Mouse (Mus musculus) embryonic facial prominence, embryonic 13.5 days (tissue): Measurements from ENCODE around the gene Tti1. TPM values are rescaled to one million over a fixed set of nuclear protein-coding genes. Genes with fewer than 3 reads are reported as not detected.

Experiments used
- ATAC-seq: fragments of 200-750 bp; cut with Nextera tagmentation; 2 replicates; pipeline ENCODE4 v1.8.0; 2017; ENCODE audit warnings: low read depth; ENCODE audit not compliant: insufficient number of reproducible peaks, insufficient read depth, low FRiP score, low TSS enrichment
- H3K27ac ChIP-seq: fragments of 300-500 bp; sonication (generic); 2 replicates; pipeline ENCODE4 v1.5.1; 2015; ENCODE audit warnings: moderate library complexity, mild to moderate bottlenecking, inconsistent platforms
- H3K27me3 ChIP-seq: fragments of 300-500 bp; sonication (generic); 2 replicates; pipeline ENCODE4 v1.6.1; 2015; ENCODE audit warnings: mild to moderate bottlenecking, inconsistent platforms
- H3K36me3 ChIP-seq: fragments of 300-500 bp; sonication (generic); 2 replicates; pipeline ENCODE4 v1.6.1; 2015; ENCODE audit warnings: mild to moderate bottlenecking, inconsistent platforms
- H3K4me1 ChIP-seq: fragments of 300-500 bp; sonication (generic); 2 replicates; pipeline ENCODE4 v1.6.1; 2015; ENCODE audit warnings: inconsistent platforms
- H3K4me2 ChIP-seq: fragments of 300-500 bp; sonication (generic); 2 replicates; pipeline ENCODE4 v1.6.1; 2015; ENCODE audit warnings: moderate library complexity, mild to moderate bottlenecking, inconsistent platforms
- H3K4me3 ChIP-seq: fragments of 300-500 bp; sonication (generic); 2 replicates; pipeline ENCODE4 v1.5.1; 2015; ENCODE audit warnings: mild to moderate bottlenecking, inconsistent platforms
- H3K9ac ChIP-seq: fragments of 300-500 bp; sonication (generic); 2 replicates; pipeline ENCODE4 v1.6.1; 2015; ENCODE audit warnings: mild to moderate bottlenecking, inconsistent platforms
- H3K9me3 ChIP-seq: fragments of 300-500 bp; sonication (generic); 2 replicates; pipeline ENCODE4 v1.6.1; 2016; ENCODE audit warnings: inconsistent platforms
- WGBS: fragments of 180-500 bp; shearing (Covaris S2); methylation state at CpG from one replicate; pipeline ENCODE4 v1.1.7; 2015; ENCODE audit warnings: mixed read lengths; 5-methylcytosine and 5-hydroxymethylcytosine counted together
- polyA plus RNA-seq: library from polyadenylated mRNA; unstranded; fragments of >200 nt; fragmentation: Nextera tagmentation; extraction: Ambion mirVana; gene quantifications from 2 replicates; pipeline ENCODE4 v1.2.1, GENCODE M21; 2015

The Tti1 gene
- polyA plus RNA-seq, 1 experiment from 2014 or later, result 21.1 TPM

GRCm38 (mm10) chr2:158036953-158037352 is 8.7 kb upstream of the Tti1 start:
- Histone ChIP-seq H3K9me3 (no peaks in the 10 kb centered on the region), H3K27me3 (no peaks in the 10 kb centered on the region), H3K36me3 (peaks cover 45% of the 10 kb centered on the region), H3K4me2 (no peak overlapping the region), H3K4me1 (no peaks in the 10 kb centered on the region), H3K4me3 (no peak overlapping the region), H3K9ac (no peak overlapping the region), H3K27ac (no peak overlapping the region)
- no peak for ATAC-seq
- WGBS, result 87% methylated on average over 7 of the region's 7 CpGs

- H3K4me2 ChIP-seq, result no peak overlapping the region
- no peak overlapping the region for H3K27ac ChIP-seq
- 87% methylated on average over 6 of the region's 6 CpGs for WGBS
- no peaks in the 10 kb centered on the region for H3K27me3 ChIP-seq
- H3K9ac ChIP-seq, result no peak overlapping the region
- ATAC-seq, result no peak
- H3K9me3 ChIP-seq, result no peaks in the 10 kb centered on the region
- H3K4me3 ChIP-seq, result no peak overlapping the region
- H3K4me1 ChIP-seq, result peaks cover under 1% of the 10 kb centered on the region; the same call in 1 of the 2 replicates
- H3K36me3 ChIP-seq, result peaks cover 40% of the 10 kb centered on the region
Measured at GRCm38 (mm10) chr2:158036408-158036807, 8.2 kb upstream of the Tti1 start.

DNA sequence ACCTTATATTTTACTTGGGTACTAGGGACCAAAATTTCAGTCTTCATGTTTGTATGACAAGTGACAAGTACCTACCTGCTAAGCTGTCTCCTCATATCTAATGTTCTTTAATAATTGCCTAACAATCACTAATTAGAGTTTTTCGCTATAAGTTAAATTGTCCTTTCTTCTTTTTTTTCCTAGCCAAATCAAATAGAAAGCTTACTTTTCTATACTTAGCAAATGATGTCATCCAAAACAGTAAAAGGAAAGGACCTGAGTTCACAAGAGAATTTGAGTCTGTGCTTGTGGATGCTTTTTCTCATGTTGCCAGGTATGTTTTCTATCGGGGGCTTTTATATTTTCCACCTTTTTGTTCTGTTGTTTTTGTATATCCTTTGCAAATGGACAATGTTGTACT is 7.6 kb upstream of the Tti1 start:
- H3K4me1 ChIP-seq, result peaks cover 6% of the 10 kb centered on the region
- no peak overlapping the region for H3K4me3 ChIP-seq
- no peak for ATAC-seq
- no peak overlapping the region for H3K27ac ChIP-seq
- no peaks in the 10 kb centered on the region for H3K27me3 ChIP-seq
- WGBS, result 90% methylated on average over 2 of the region's 2 CpGs
- peaks cover 34% of the 10 kb centered on the region for H3K36me3 ChIP-seq
- H3K4me2 ChIP-seq, result no peak overlapping the region
- no peak overlapping the region for H3K9ac ChIP-seq
- H3K9me3 ChIP-seq, result no peaks in the 10 kb centered on the region

DNA sequence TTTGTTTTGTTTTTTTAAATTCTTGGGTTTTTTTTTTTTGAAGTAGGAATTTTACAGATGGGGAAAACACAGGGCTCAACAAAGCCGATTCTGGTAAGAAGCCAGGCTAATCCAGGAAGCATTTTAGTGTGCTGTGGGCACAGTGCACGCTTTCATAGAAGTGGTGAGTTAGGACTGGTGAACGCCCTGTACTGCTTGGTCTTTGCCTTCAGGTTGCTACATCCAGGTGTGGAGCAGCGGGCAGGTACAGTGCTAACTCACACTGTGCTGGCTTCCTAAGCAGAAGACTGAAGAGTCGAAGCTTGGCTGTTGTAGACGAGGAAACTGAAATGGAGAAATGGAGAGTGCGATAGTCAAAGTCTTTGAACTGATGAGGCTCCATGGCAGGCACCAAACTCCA is 1.8 kb upstream of the Tti1 start:
- H3K4me3 ChIP-seq, result peak overlapping the region; percentile 99
- H3K9ac ChIP-seq, result peak overlapping the region; percentile 96
- H3K36me3 ChIP-seq, result no peaks in the 10 kb centered on the region
- no peak overlapping the region for H3K27ac ChIP-seq
- H3K4me2 ChIP-seq, result peak overlapping the region; percentile 64
- H3K9me3 ChIP-seq, result no peaks in the 10 kb centered on the region
- no peaks in the 10 kb centered on the region for H3K27me3 ChIP-seq
- 80% methylated on average over 7 of the region's 7 CpGs for WGBS
- peaks cover 29% of the 10 kb centered on the region for H3K4me1 ChIP-seq
- no peak for ATAC-seq

DNA sequence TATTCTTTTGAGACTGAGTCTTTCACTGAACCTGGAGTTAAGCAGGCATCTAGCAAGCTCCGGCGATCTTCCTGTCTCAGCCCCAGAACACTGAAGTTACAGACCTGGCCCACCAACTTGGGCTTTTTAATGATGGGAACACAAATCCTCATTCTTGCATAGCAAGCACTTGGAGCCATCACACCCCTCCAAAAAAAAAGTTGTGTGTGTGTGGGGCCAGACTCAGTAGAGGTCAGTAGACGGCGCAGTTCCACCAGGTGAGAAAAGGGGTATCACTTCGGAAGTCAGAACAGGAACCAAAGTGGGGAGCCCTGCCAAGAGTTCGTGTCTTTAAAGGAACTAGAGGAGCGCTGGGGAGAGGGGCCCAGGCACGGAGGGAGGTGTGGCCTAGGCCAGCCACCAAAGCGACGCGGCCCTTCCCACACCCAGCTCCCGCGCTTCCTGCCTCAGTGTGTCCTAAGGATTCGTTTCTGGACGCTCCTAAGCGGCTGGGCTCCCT is 329 bp downstream of the Tti1 start:
- Histone ChIP-seq H3K4me3 (peak overlapping the region; percentile 99), H3K27ac (peak overlapping the region; percentile 96), H3K36me3 (no peaks in the 10 kb centered on the region), H3K27me3 (no peaks in the 10 kb centered on the region), H3K9ac (peak overlapping the region; percentile 96), H3K4me1 (peaks cover 29% of the 10 kb centered on the region), H3K4me2 (peak overlapping the region; percentile 64), H3K9me3 (no peaks in the 10 kb centered on the region)
- no peak for ATAC-seq
- WGBS, result 2% methylated on average over 16 of the region's 16 CpGs

DNA sequence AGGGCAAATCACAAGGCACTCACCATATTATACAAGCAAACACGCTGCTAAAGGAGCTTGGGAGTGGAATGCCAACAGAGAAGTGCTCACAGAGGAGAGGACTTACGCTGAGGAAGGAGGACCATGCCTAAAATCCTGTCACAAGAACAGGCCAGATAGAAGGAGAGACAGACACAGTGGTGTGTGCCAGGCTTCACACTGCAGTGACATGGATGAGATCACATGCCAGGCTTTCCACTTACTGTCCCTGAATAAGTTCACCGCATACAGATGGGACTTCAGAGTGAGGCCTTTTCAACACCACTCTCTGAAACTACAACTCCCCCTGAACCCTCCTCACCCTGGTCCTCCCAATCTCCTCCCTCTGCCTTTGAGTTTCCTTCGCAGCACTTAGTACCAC is 10.9 kb downstream of the Tti1 start:
- H3K27me3 ChIP-seq, result no peaks in the 10 kb centered on the region
- WGBS, result 94% methylated on average over 4 of the region's 4 CpGs
- H3K36me3 ChIP-seq, result no peaks in the 10 kb centered on the region
- no peak overlapping the region for H3K4me3 ChIP-seq
- no peaks in the 10 kb centered on the region for H3K9me3 ChIP-seq
- no peaks in the 10 kb centered on the region for H3K4me1 ChIP-seq
- ATAC-seq, result no peak
- no peak overlapping the region for H3K27ac ChIP-seq
- H3K4me2 ChIP-seq, result no peak overlapping the region
- H3K9ac ChIP-seq, result no peak overlapping the region

GRCm38 (mm10) chr2:158012608-158013007 is 15.6 kb downstream of the Tti1 start:
- Histone ChIP-seq H3K27me3 (no peaks in the 10 kb centered on the region), H3K27ac (no peak overlapping the region), H3K36me3 (peaks cover 17% of the 10 kb centered on the region), H3K9me3 (no peaks in the 10 kb centered on the region), H3K9ac (no peak overlapping the region), H3K4me2 (no peak overlapping the region), H3K4me3 (no peak overlapping the region), H3K4me1 (no peaks in the 10 kb centered on the region)
- no peak for ATAC-seq
- WGBS, result 92% methylated on average over 3 of the region's 3 CpGs

GRCm38 (mm10) chr2:158009373-158009772 is 18.9 kb downstream of the Tti1 start:
- Histone ChIP-seq H3K4me1 (no peaks in the 10 kb centered on the region), H3K9ac (no peak overlapping the region), H3K4me3 (no peak overlapping the region), H3K27me3 (no peaks in the 10 kb centered on the region), H3K36me3 (peaks cover 49% of the 10 kb centered on the region), H3K4me2 (no peak overlapping the region), H3K27ac (no peak overlapping the region), H3K9me3 (no peaks in the 10 kb centered on the region)
- no peak for ATAC-seq
- WGBS, result 85% methylated on average over 7 of the region's 7 CpGs

DNA sequence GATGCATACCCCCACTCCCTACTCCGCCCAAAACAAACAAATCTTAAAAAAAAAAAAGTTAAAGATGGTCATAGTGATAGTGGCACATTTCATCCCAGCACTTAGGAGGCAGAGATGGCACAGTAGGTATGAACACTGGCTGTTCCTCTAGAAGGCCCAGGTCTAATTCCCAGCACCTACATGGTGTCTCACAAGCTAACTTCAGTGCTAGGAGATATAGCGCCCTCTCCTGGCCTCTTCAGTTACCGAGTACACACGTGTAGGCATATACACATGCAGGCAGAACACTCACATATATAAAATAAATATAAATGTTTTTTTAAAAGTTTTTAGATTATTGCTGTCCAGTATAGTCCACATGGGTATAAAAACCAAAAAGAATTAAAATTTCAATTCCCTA is 22.6 kb downstream of the Tti1 start:
- H3K27me3 ChIP-seq, result no peaks in the 10 kb centered on the region
- H3K9me3 ChIP-seq, result no peaks in the 10 kb centered on the region
- H3K4me3 ChIP-seq, result no peak overlapping the region
- no peak overlapping the region for H3K27ac ChIP-seq
- no peak overlapping the region for H3K9ac ChIP-seq
- ATAC-seq, result no peak
- no peaks in the 10 kb centered on the region for H3K4me1 ChIP-seq
- peaks cover 58% of the 10 kb centered on the region for H3K36me3 ChIP-seq
- no peak overlapping the region for H3K4me2 ChIP-seq
- 95% methylated on average over 4 of the region's 4 CpGs for WGBS

DNA sequence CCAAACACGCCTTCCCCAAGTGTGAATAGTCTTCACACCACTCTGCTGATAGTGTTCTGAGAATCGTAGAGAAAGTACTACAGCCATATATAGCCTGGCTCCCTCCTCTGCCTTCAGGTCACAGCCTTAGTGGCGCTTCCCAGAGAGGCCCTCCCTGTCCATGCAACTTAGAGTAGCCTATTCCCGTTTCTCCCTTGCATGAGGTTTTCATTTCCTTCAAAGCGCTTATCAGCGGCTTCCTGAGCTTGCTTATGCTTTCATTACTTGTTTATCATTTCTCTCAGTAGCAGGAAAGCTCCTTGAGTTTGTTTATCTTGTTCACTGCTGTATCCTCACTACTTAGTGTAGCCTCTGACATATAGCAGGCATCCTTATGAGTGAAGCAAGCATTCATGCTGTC is 23.6 kb downstream of the Tti1 start:
- H3K4me3 ChIP-seq, result no peak overlapping the region
- WGBS, result 72% methylated on average over 6 of the region's 6 CpGs

GRCm38 (mm10) chr2:157998817-157999216 is 29.4 kb downstream of the Tti1 start:
- Histone ChIP-seq H3K27ac (no peak overlapping the region), H3K9me3 (no peaks in the 10 kb centered on the region), H3K27me3 (no peaks in the 10 kb centered on the region), H3K9ac (no peak overlapping the region), H3K4me3 (no peak overlapping the region), H3K4me1 (no peaks in the 10 kb centered on the region), H3K4me2 (no peak overlapping the region), H3K36me3 (peaks cover 47% of the 10 kb centered on the region)
- ATAC-seq, result no peak
- WGBS, result 83% methylated on average over 3 of the region's 3 CpGs

More for the DNA sequence above, 23.6 kb downstream of the Tti1 start:
- Histone ChIP-seq H3K4me1 (no peaks in the 10 kb centered on the region), H3K27me3 (no peaks in the 10 kb centered on the region), H3K9ac (no peak overlapping the region), H3K9me3 (no peaks in the 10 kb centered on the region), H3K4me2 (no peak overlapping the region), H3K36me3 (peaks cover 58% of the 10 kb centered on the region), H3K27ac (no peak overlapping the region)
- ATAC-seq, result no peak

DNA sequence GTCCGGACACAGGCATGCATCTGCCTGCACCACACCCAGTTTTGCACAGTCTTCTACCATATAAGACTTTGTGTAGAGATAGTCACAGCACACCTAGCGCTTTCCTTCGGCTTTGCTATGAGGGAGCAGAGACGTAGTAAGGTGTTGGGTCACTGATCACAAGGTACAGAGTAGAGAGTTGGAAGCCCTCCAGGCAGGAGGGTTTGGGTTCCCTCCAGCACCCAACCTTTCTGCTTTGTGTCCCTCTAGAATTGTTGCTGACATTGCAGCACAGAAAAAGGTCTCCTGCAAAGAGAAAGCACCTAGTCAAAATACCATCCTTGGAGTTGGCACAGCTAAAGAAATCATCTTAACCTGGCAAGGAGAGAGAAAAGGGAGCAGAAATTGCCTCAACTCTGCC is 35.7 kb downstream of the Tti1 start:
- no peak overlapping the region for H3K9ac ChIP-seq
- no peak overlapping the region for H3K4me3 ChIP-seq
- ATAC-seq, result no peak
- H3K4me2 ChIP-seq, result no peak overlapping the region
- peaks cover 66% of the 10 kb centered on the region for H3K36me3 ChIP-seq
- H3K9me3 ChIP-seq, result no peaks in the 10 kb centered on the region
- no peak overlapping the region for H3K27ac ChIP-seq
- H3K4me1 ChIP-seq, result no peaks in the 10 kb centered on the region
- H3K27me3 ChIP-seq, result no peaks in the 10 kb centered on the region
- 94% methylated on average over 4 of the region's 4 CpGs for WGBS

- Histone ChIP-seq H3K9me3 (no peaks in the 10 kb centered on the region), H3K9ac (no peak overlapping the region), H3K4me2 (no peak overlapping the region), H3K27ac (no peak overlapping the region), H3K4me3 (no peak overlapping the region), H3K36me3 (peaks cover 62% of the 10 kb centered on the region), H3K4me1 (no peaks in the 10 kb centered on the region), H3K27me3 (no peaks in the 10 kb centered on the region)
- no peak for ATAC-seq
- 84% methylated on average over 6 of the region's 6 CpGs for WGBS
Measured at GRCm38 (mm10) chr2:157991026-157991425, 37.2 kb downstream of the Tti1 start.
